Mouse (Mus musculus) lung, adult 2 months (tissue): ENCODE results near the gene Fam122b.

ENCODE experiments used
- CTCF ChIP-seq: fragments of 200-500 bp; IDR thresholded peaks from 2 replicates; pipeline ENCODE4 v1.5.1; 2011; ENCODE audit warnings: mild to moderate bottlenecking, low read length, control low read depth; ENCODE audit not compliant: insufficient read depth
- POLR2A ChIP-seq: fragments of 200-500 bp; IDR thresholded peaks from 2 replicates; pipeline ENCODE4 v1.6.1; 2011; ENCODE audit warnings: low read depth, mild to moderate bottlenecking, control low read depth, low read length, borderline replicate concordance; ENCODE audit errors: extremely low read depth

DNA sequence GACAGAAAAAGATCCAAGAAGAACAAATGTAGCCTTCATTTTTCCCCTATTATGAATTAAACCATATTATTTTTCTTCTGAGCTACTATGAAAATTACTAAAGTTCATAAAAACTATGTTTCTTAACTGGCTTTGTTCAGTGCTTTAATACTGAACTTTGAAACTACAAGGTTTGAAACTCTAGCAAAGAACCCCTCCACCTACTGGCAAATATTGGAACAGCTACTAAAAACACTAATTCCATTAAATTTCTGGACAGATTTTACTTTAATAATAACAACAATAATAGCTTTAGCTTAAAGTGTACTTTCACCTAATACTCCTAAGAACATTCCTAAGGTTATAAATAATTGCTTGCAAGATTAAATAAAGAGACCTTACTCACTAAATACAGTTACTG lies 14.4 kb downstream of the Fam122b start:
- no peak for TF ChIP-seq CTCF
- TF ChIP-seq POLR2A: no peak
